Mouse (Mus musculus) megakaryocyte-erythroid progenitor cell, adult 5-6 weeks (primary cell): ENCODE measurements at regions not wholly inside any gene's neighbourhood (a gene's known extent, or its start where the extent isn't known, plus 50 kb on each side); places are given as distances from the start of the nearest gene placed in this dataset.
"Not testable (repeated sequence)": the region's sequence is repeated elsewhere in the genome, so short reads cannot be mapped to it uniquely, and the experiment has no call there.

Experiments used
- ATAC-seq: replicated peaks from 2 replicates; pipeline ENCODE4 v1.8.0; 2016; ENCODE audit warnings: mild to moderate bottlenecking, inconsistent platforms; ENCODE audit not compliant: severe bottlenecking, poor library complexity, low FRiP score, low TSS enrichment

DNA sequence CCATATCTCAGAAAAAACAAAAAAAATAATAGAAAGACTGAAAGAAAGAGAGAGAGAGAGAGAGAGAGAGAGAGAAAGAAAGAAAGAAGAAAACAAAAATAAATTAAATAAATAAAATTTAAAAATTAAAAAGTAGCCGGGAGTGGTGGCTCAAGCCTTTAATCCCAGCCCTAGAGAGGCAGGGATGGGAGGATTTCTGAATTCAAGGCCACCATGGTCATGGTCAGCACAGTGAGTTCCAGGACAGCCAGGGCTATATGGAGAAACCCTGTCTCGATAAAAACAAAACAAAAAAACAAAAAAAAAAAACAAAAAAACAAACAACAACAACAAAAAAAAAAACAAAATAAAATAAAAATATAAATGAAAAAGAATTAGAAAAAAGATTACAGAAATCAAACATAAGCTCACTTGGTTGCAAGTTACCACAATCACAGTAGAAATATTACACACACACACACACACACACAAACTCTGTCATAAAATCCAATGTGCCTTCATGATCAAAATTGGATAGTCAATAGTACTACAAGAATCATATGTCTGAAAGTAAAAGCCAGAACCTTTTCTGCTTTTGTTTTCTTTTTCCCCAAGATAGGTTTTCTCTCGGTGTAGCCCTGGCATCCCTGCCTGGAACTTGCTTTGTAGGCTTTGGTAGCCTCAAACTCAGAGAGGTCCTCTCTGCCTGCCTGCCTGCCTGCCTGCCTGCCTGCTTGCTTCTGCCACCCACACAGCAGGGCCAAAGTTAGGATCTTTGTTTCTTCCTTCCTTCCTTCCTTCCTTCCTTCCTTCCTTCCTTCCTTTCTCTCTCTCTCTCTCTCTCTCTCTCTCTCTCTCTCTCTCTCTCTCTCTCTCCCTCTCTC lies 476.1 kb upstream of the Olfr161 start:
- peak; percentile 99 for ATAC-seq

GRCm38 (mm10) chr16:3115336-3116112 lies 475.3 kb upstream of the Olfr161 start:
- not testable (repeated sequence) for ATAC-seq

DNA sequence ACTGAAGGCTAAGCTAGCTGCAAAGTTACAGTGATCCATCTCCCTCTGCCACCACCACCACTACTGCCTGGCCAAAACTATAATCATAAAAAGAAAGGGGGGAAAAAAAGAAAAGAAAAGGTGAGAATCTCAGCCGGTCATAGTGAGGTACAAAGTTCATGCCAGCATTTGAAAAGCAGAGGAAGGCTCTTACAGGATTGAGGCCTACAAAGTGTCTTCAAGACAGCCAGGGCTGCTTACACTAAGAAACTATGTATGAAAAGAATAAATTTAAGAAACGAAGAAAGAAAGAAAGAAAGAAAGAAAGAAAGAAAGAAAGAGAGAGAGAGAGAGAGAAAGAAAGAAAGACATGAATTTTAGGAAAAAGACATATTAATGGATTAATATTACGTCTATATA lies 474.7 kb upstream of the Olfr161 start:
- peak; percentile 56; the same call in 1 of the 2 replicates for ATAC-seq

GRCm38 (mm10) chr16:3121216-3121615 lies 469.6 kb upstream of the Olfr161 start:
- not testable (repeated sequence) for ATAC-seq

DNA sequence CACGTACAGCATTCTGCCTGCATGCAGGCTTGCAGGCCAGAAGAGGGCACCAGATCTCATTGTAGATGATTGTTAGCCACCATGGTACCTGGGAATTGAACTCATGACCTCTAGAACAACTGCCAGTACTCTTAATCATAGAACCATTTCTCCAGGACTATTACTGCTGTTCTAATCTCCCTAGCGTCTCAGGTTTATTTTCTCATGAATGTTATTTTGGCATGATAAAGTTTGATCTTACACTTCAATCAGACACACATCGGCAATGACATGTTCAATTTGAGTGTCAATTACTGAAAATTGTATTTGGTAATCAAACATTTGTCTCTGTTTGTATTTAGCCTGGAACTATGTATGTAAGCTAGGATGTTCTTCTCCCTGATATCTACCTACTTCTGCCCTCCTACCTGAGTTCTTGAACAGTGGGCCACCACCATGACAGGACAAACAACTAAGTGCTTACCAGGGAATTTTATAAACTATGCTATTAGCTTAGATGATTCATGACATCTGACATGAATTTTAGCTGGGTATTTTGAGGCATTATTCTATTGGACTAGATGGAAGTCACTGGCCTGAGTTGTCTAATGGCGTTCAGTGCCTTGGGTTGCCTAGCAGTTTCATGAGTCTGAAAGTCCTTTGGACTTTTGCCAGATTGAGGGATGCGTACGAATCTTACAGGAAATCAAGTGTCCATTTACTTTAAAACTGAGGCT lies 468.5 kb upstream of the Olfr161 start:
- ATAC-seq: 0 out of 2 replicates have a peak, but pooled peaks have one; percentile 32

- ATAC-seq: peak; percentile 99
These were observed 467.9 kb upstream of the Olfr161 start for GRCm38 (mm10) chr16:3122861-3123477.

DNA sequence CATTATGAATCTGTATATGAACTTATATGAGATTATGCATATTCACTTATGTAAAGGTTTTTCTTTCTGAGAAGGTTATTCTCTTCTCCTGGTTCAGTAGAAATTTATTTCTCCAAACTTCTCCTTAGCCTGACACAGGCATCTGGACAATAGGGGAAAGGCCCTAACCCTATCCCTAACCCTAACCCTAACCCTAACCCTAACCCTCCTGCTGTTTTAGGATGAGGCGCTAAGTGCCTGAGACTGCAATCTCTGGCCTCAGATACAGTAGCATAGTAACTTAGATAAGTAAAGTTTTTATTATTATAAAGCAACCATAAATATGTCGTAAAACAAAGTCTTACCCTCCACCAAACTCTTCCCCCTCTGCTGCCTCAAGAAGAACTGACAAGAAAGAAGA lies 463.5 kb upstream of the Olfr161 start:
- ATAC-seq: not testable (repeated sequence)
